Mouse (Mus musculus) spleen, adult 2 months (tissue): ENCODE data around the gene Tspan15.

Source experiments
- CTCF ChIP-seq: fragments of 200-500 bp; IDR thresholded peaks from 2 replicates; pipeline ENCODE4 v1.5.1; 2011; ENCODE audit warnings: mild to moderate bottlenecking, inconsistent platforms; ENCODE audit not compliant: insufficient read depth, insufficient read length, insufficient replicate concordance; ENCODE audit errors: extremely low read depth
- POLR2A ChIP-seq: fragments of 200-500 bp; IDR thresholded peaks from 2 replicates; pipeline ENCODE4 v1.6.1; 2011; ENCODE audit warnings: low read depth, low read length, inconsistent platforms

DNA sequence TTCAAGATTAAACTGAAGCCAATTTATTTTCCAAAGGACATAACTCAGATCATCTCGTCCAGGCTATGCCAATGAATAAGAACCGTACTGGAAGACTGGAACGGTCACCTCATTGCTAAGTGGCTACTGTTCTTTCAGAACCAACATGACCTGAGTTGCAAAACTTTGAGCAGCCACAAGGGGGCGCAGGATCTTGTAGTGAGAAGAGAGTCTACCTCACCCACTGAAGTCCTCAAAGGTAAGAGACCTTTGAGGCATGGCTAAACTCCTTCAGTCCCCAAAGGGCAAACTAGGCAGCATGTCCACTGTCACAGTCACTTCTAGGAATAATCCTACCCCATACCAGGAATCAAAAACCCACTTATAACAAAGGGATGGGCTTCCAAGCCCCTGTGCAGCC is 44.2 kb upstream of the Tspan15 start:
- no peak for TF ChIP-seq POLR2A
- peak; percentile 69; the same call in 1 of the 2 replicates for TF ChIP-seq CTCF
